Mouse (Mus musculus) liver, postnatal 0 days (tissue): ENCODE data around the gene Nyap1. TPM values are rescaled to one million over a fixed set of nuclear protein-coding genes. Genes with fewer than 3 reads are reported as not detected.

Experiments used
- ATAC-seq: fragments of 200-750 bp; cut with Nextera tagmentation; 2 replicates; pipeline ENCODE4 v1.8.0; 2017; ENCODE audit warnings: mild to moderate bottlenecking, moderate library complexity
- DNase-seq: peaks from one replicate; pipeline ENCODE4 v3.0.0-alpha.2; 2016
- H3K27ac ChIP-seq: fragments of 300-500 bp; sonication (generic); 2 replicates; pipeline ENCODE4 v1.5.1; 2014; ENCODE audit warnings: antibody characterized with exemption, moderate library complexity, mild to moderate bottlenecking, low read depth
- H3K27me3 ChIP-seq: fragments of 300-500 bp; sonication (generic); 2 replicates; pipeline ENCODE4 v1.6.1; 2014; ENCODE audit warnings: low read length, control low read depth, mixed read lengths; ENCODE audit not compliant: insufficient read depth
- H3K36me3 ChIP-seq: fragments of 300-500 bp; sonication (generic); replicated peaks from 2 replicates; pipeline ENCODE4 v1.6.1; 2014; ENCODE audit warnings: mild to moderate bottlenecking, control low read depth, low read length, moderate library complexity, mixed read lengths; ENCODE audit not compliant: insufficient read depth
- H3K4me1 ChIP-seq: fragments of 300-500 bp; sonication (generic); 2 replicates; pipeline ENCODE4 v1.6.1; 2014; ENCODE audit warnings: antibody characterized with exemption, mild to moderate bottlenecking, control low read depth; ENCODE audit not compliant: insufficient read depth
- H3K4me2 ChIP-seq: fragments of 300-500 bp; sonication (generic); 2 replicates; pipeline ENCODE4 v1.6.1; 2014; ENCODE audit warnings: low read depth, mild to moderate bottlenecking, low read length, moderate library complexity, mixed read lengths
- H3K4me3 ChIP-seq: fragments of 300-500 bp; sonication (generic); 2 replicates; pipeline ENCODE4 v1.5.1; 2014; ENCODE audit warnings: low read depth, low read length
- H3K9ac ChIP-seq: fragments of 300-500 bp; sonication (generic); replicated peaks from 2 replicates; pipeline ENCODE4 v1.6.1; 2014; ENCODE audit warnings: mild to moderate bottlenecking, moderate library complexity
- H3K9me3 ChIP-seq: fragments of 300-500 bp; sonication (generic); 2 replicates; pipeline ENCODE4 v1.6.1; 2016; ENCODE audit warnings: mild to moderate bottlenecking, control low read depth, low read length, mixed read lengths
- CTCF ChIP-seq: sonication (generic); IDR thresholded peaks from 2 replicates; pipeline ENCODE4 v1.5.1; 2016; ENCODE audit warnings: antibody characterized with exemption, low read depth
- EP300 ChIP-seq: IDR thresholded peaks from 2 replicates; pipeline ENCODE4 v1.6.1; 2016; ENCODE audit warnings: antibody characterized with exemption, low read depth, mild to moderate bottlenecking
- WGBS: fragments of 180-500 bp; shearing (Covaris S2); extraction: QIAGEN DNeasy Blood & Tissue Kit; methylation state at CpG from one replicate; pipeline ENCODE4 v1.1.7; 2014; ENCODE audit not compliant: insufficient replicate concordance; 5-methylcytosine and 5-hydroxymethylcytosine counted together
- polyA plus RNA-seq: library from polyadenylated mRNA; unstranded; fragments of >200 nt; fragmentation: Nextera tagmentation; extraction: Ambion mirVana; gene quantifications from 2 replicates; pipeline ENCODE4 v1.2.1, GENCODE M21; 2015

Gene Nyap1
- polyA plus RNA-seq, 1 experiment from 2014 or later = 0.18 TPM

DNA sequence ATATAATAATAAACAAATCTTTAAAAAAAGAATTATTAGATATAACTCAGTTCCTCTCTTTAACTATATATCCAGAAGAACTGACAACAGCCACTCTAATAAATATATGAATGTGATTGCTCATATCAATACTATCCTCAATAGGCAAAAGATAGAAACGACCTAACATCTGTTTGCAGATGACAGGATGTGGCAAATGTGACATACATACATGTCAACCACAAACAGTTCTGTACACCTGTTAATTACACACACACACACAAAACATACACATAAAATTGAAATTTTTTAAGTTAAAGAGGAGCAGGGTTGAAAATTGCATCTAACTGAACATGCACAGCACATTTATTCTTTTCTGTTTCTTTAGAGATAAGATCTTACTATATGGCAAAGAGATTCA is 49.5 kb downstream of the Nyap1 start:
- Histone ChIP-seq H3K36me3 (no peaks in the 10 kb centered on the region), H3K4me2 (no peak overlapping the region), H3K27ac (no peak overlapping the region), H3K9me3 (no peaks in the 10 kb centered on the region), H3K27me3 (no peaks in the 10 kb centered on the region), H3K4me3 (no peak overlapping the region), H3K4me1 (peaks cover 18% of the 10 kb centered on the region), H3K9ac (no peak overlapping the region)
- 31% methylated on average over 1 of the region's 1 CpGs for WGBS
- ATAC-seq (no peak), DNase-seq (no peak)
- TF ChIP-seq EP300 = no peak
- no peak for TF ChIP-seq CTCF

DNA sequence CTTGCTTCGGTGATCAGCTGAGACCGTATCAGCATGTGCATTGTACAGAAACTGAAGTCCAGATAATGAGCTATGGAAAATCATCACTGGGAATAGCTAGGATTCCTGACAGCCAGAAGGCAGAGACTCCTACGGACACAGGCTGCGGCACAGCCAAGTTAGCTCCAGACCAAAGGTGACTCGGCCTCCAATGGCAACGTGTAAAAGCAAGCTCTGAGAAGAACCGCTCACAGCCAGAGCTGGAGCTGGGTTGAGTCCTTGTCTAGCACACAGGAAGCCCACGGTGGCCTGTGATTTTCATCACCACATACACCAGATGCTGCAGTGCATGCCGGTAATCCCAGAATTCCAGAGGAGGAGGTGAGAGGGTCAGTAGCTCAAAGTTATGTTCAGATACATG is 50.9 kb downstream of the Nyap1 start:
- WGBS = 59% methylated on average over 9 of the region's 9 CpGs

DNA sequence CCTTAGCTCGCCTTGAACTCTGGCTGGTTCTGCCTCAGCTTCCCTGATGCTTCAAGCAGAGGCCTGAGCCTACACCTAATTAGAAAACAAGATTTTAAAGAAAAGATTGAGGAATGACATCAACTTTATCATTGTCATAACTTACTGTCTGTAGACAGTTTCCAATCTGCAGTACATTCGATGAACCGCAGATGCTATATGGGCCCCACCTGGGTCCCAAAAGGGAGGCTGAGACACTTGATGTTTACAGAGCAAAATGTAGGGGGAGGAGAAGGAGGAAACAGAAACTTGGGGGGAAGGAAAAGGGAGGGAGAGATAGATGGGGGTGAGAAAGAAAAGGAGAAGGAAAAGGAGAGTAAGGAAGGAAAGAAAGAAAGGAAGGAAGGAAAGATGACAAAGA is 51.4 kb downstream of the Nyap1 start:
- no peak for DNase-seq
- Histone ChIP-seq H3K27me3 (no peaks in the 10 kb centered on the region), H3K4me2 (no peak overlapping the region), H3K27ac (peak overlapping the region; percentile 22; the same call in 1 of the 2 replicates), H3K36me3 (no peaks in the 10 kb centered on the region), H3K4me3 (no peak overlapping the region), H3K9ac (no peak overlapping the region), H3K4me1 (peaks cover 22% of the 10 kb centered on the region), H3K9me3 (no peaks in the 10 kb centered on the region)
- WGBS = 78% methylated on average over 3 of the region's 3 CpGs
- ATAC-seq = no peak
- TF ChIP-seq EP300 (no peak), CTCF (no peak)

More for the DNA sequence above, 50.9 kb downstream of the Nyap1 start:
- H3K4me1 ChIP-seq = peaks cover 20% of the 10 kb centered on the region
- no peak overlapping the region for H3K27ac ChIP-seq
- H3K36me3 ChIP-seq = no peaks in the 10 kb centered on the region
- ATAC-seq (no peak), DNase-seq (no peak)
- H3K9me3 ChIP-seq = no peaks in the 10 kb centered on the region
- no peak overlapping the region for H3K9ac ChIP-seq
- H3K4me3 ChIP-seq = no peak overlapping the region
- TF ChIP-seq EP300 (no peak), CTCF (no peak)
- no peak overlapping the region for H3K4me2 ChIP-seq
- H3K27me3 ChIP-seq = no peaks in the 10 kb centered on the region

DNA sequence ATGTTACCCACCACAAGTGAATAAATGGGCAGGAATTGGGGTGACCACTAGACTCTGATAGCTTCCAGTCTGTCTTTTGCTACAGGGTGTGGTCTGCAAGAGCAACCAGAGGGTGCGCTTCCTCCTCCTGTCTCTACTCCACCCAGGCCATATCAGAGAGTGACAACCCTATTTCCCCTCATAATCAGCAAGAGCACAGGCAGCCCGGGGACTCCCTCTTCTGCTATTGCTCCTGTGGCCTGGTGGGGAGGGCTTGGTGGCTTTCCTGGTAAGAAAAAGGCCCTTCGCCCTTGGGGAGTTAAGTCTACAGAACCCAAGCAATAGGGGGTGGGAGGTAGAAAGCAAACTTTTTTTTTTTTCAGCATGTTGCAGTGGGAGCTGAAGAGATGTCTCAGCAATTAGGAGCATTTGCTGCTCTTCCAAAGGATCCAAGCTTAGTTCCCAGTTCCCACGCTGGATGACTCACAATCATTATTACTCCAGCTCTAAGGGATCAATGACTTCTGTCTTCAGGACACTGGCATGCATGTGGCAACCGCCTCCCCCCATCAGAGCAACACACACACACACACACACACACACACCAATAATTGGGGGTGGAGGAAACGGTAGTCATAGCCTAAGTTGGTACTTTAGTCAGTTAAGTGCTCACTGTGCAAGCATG is 55.1 kb downstream of the Nyap1 start:
- H3K4me3 ChIP-seq = peak overlapping the region; percentile 13
- H3K9me3 ChIP-seq = no peaks in the 10 kb centered on the region
- 43% methylated on average over 6 of the region's 6 CpGs for WGBS
- H3K4me1 ChIP-seq = peaks cover 41% of the 10 kb centered on the region
- peak overlapping the region; percentile 94 for H3K4me2 ChIP-seq
- H3K27me3 ChIP-seq = no peaks in the 10 kb centered on the region
- H3K27ac ChIP-seq = peak overlapping the region; percentile 89
- H3K9ac ChIP-seq = peak overlapping the region; percentile 61
- H3K36me3 ChIP-seq = peaks cover 13% of the 10 kb centered on the region; the same call in 1 of the 2 replicates
- TF ChIP-seq EP300 (peak; percentile 95), CTCF (peak; percentile 52)
- ATAC-seq (peak; percentile 77), DNase-seq (peak; percentile 73)

DNA sequence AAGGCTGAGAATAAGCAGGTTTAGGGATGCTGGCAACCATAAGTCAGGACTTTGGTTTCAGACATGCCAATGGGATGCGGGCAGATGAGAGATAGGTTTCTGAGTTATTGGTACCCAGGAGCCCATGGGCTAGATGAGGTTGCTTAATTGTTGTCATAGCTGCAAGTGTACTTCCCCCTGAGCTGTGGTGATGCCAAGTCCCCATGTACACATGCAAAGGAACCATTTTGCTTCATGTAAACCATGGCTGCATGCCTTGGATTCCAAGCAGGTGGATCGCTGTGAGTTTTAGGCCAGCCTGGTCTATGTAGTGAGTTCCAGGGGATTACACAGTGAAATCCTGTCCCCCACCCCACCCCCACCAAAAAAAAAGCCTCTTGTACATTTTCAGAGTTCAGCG is 55.8 kb downstream of the Nyap1 start:
- Histone ChIP-seq H3K4me1 (peaks cover 42% of the 10 kb centered on the region), H3K4me3 (0 out of 2 replicates have a peak overlapping the region, but pooled peaks have one; percentile 7), H3K9ac (peak overlapping the region; percentile 48), H3K36me3 (peaks cover 19% of the 10 kb centered on the region), H3K9me3 (no peaks in the 10 kb centered on the region), H3K27me3 (no peaks in the 10 kb centered on the region), H3K27ac (peak overlapping the region; percentile 89), H3K4me2 (peak overlapping the region; percentile 94)
- DNase-seq = no peak
- 53% methylated on average over 3 of the region's 3 CpGs for WGBS
- TF ChIP-seq EP300 = no peak
- TF ChIP-seq CTCF = no peak
- ATAC-seq = no peak

DNA sequence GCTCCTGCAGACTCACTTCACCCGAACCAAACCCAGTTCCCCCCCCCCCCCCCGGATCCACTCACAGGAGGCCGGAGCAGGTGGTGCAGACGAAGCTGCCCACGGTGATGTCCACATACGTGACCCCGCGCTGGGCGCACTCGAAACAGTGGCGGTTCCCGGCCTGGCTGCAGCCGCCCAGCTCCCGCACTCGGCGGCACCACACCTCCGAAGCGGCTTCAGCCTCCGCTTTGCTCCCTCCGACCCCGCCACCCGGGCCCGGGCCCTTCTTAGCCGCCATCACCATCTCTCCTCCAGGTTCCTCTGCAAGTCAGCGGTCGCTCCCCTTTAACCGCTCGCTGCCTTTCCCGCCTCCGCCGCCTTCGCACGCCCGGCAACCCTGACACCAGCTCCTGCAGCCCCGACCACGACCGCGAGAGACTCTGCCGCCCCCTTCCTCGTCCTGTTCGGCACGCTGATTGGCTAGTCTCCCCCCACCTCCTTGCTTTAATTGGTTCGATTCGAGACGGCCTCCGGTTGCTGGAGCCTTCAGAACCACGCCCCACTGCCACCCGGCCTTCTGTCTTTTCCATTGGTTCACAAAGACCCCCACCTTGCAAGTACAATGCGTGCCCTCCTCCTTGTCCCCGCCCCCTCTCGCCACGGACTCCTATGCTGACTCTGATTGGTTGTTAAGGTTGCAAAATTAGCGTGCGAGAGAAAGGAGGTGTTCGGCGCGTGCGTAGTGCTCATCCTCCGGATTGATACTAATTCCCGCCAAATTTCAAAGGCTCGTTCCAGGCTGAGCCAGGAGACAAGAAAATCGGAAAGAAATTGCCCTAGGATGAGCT is 56.9 kb downstream of the Nyap1 start, which contains the start of gene Agfg2:
Gene Agfg2, minus strand, starts transcription at position 433 of the 830 bp plus-strand sequence.
- H3K4me2 ChIP-seq = peak within 1 kb of the TSS; percentile 94
- no peaks in the 10 kb centered on the region for H3K9me3 ChIP-seq
- peak within 1 kb of the TSS; percentile 80 for H3K9ac ChIP-seq
- peak within 1 kb of the TSS; percentile 89 for H3K4me3 ChIP-seq
- peak within 1 kb of the TSS; percentile 93 for H3K27ac ChIP-seq
- TF ChIP-seq EP300 (peak; percentile 86), CTCF (peak; percentile 36)
- H3K36me3 ChIP-seq = peaks cover 27% of the 10 kb centered on the region
- ATAC-seq (peak; percentile 91), DNase-seq (peak; percentile 99)
- whole genome bisulfite sequencing = under 1% methylated on average over 62 of the region's 62 CpGs
- H3K4me1 ChIP-seq = peaks cover 42% of the 10 kb centered on the region
- H3K27me3 ChIP-seq = no peaks in the 10 kb centered on the region
